Mouse (Mus musculus) neural tube, embryonic 13.5 days (tissue): ENCODE measurements around the gene Pdlim1. TPM values are rescaled to one million over a fixed set of nuclear protein-coding genes. Genes with fewer than 3 reads are reported as not detected.
A peak's percentile ranks its signal among the peaks of the same experiment; 100 is the strongest.

Experiments
- ATAC-seq: fragments of 200-750 bp; cut with Nextera tagmentation; 2 replicates; pipeline ENCODE4 v1.8.0; 2017; ENCODE audit warnings: low read depth, mild to moderate bottlenecking, moderate TSS enrichment, moderate library complexity
- H3K27ac ChIP-seq: fragments of 300-500 bp; sonication (generic); replicated peaks from 2 replicates; pipeline ENCODE4 v1.5.1; 2015; ENCODE audit warnings: moderate library complexity, mild to moderate bottlenecking, inconsistent platforms
- H3K27me3 ChIP-seq: fragments of 300-500 bp; sonication (generic); 2 replicates; pipeline ENCODE4 v1.6.1; 2015; ENCODE audit warnings: mild to moderate bottlenecking, inconsistent platforms
- H3K36me3 ChIP-seq: fragments of 300-500 bp; sonication (generic); 2 replicates; pipeline ENCODE4 v1.6.1; 2015; ENCODE audit warnings: mild to moderate bottlenecking, inconsistent platforms
- H3K4me1 ChIP-seq: fragments of 300-500 bp; sonication (generic); replicated peaks from 2 replicates; pipeline ENCODE4 v1.6.1; 2015; ENCODE audit warnings: inconsistent platforms
- H3K4me2 ChIP-seq: fragments of 300-500 bp; sonication (generic); 2 replicates; pipeline ENCODE4 v1.6.1; 2015; ENCODE audit warnings: inconsistent platforms, mild to moderate bottlenecking, moderate library complexity
- H3K4me3 ChIP-seq: fragments of 300-500 bp; sonication (generic); 2 replicates; pipeline ENCODE4 v1.5.1; 2015; ENCODE audit warnings: mild to moderate bottlenecking, inconsistent platforms
- H3K9ac ChIP-seq: fragments of 300-500 bp; sonication (generic); 2 replicates; pipeline ENCODE4 v1.6.1; 2015; ENCODE audit warnings: moderate library complexity, mild to moderate bottlenecking, inconsistent platforms
- H3K9me3 ChIP-seq: fragments of 300-500 bp; sonication (generic); 2 replicates; pipeline ENCODE4 v1.6.1; 2016; ENCODE audit warnings: inconsistent platforms
- WGBS: fragments of 180-500 bp; shearing (Covaris S2); methylation state at CpG from one replicate; pipeline ENCODE4 v1.1.7; 2015; 5-methylcytosine and 5-hydroxymethylcytosine counted together
- polyA plus RNA-seq: library from polyadenylated mRNA; unstranded; fragments of >200 nt; fragmentation: Nextera tagmentation; extraction: Ambion mirVana; gene quantifications from 2 replicates; pipeline ENCODE4 v1.2.1, GENCODE M21; 2015

Pdlim1 gene
- polyA plus RNA-seq, 1 experiment from 2014 or later: 26.2 TPM

DNA sequence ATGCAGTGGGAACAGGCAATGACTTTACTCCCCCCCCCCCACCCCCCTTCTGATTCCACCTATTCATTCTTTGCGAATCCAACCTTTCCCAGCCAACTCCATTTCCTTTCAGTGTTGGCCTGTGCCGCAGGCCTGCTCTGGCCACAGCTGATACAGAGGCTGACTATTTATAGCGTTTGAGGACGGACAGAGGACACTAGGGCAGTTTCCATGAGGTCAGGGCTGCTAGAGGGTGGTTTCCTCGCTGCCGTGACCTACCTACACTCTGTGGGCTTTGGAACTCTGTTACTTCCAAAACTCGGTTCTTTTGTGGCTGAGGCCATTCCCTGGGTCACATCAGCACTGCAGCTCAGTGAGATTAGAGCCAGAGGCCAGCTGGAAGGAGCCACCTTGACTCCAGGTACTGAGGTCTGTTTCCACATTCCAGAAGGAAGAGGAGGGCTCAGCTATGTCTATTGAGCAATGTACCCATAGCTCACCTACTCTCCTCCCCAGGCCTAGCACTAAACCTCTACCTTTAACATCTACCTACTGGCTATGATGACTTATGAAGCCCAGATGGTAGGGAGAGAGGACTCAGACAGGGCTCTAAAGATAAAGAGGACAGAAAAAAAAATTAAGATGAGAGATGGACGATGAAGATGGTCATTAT is 6.9 kb upstream of the Pdlim1 start:
- Histone ChIP-seq H3K27ac (no peak overlapping the region), H3K9me3 (peaks cover 3% of the 10 kb centered on the region; the same call in 1 of the 2 replicates), H3K4me3 (no peak overlapping the region), H3K9ac (no peak overlapping the region), H3K36me3 (no peaks in the 10 kb centered on the region), H3K4me2 (no peak overlapping the region), H3K4me1 (no peaks in the 10 kb centered on the region), H3K27me3 (no peaks in the 10 kb centered on the region)
- ATAC-seq: no peak
- 85% methylated on average over 8 of the region's 8 CpGs for WGBS

DNA sequence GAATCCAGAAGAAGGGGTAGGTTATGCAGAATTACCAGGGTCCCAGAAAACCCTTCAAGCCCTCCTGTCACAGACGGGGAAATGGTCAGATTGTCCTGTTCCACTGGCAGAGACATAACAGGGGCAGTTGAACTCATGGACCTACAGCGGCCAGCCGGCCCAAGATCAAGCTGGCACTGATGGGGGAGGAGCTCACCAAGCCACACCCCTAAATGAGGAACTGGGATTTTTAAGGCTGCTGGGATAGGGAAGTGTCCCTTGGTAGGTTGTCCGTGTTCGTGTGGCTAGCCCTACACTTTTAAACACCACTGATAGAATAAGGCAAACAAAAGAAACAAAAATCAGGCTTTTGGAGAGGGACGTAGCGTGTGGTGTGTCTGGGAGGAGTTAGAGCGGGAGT is 5.9 kb upstream of the Pdlim1 start:
- ATAC-seq: no peak
- peaks cover 3% of the 10 kb centered on the region; the same call in 1 of the 2 replicates for H3K9me3 ChIP-seq
- WGBS: 91% methylated on average over 8 of the region's 8 CpGs

DNA sequence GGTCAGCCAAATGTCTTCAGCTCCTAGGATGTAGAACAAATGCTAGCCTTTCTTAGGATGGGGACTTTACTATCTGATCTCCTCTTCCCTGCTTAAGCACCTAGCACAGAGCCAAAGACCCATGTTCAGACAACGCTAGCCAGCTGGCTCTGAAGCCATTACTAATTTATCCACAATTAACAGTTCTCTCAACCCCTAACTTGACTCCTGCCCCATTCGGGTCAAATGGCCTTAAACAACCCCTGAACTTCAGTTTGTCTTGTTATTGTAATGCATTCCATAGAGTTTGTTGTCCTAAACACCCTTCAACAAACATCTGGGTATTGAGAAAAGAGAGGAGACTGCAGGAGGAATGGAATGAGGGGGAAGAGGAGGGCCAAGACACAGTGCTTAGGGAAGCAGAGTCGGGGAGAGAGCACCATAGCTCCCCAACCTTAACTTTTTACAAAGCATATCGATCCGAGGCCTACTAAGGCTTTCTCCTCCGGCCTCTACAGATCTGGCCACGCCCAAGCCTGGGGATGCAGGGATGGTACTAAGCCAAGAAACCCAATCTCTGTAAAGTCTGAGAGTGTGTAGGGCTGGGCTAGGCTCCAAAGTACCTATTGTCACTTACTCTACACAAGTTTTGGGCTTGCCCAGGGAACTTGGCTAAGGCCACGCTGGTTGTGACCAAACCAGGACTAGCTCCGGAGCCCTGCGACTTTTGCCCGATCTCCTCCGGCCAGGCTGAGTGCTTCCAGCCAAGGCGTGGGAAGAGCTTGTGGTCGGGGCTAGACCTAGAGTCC is 4.0 kb upstream of the Pdlim1 start:
- H3K4me1 ChIP-seq: peaks cover 13% of the 10 kb centered on the region

More for the DNA sequence above, 5.9 kb upstream of the Pdlim1 start:
- H3K4me1 ChIP-seq: no peaks in the 10 kb centered on the region
- no peak overlapping the region for H3K9ac ChIP-seq
- no peak overlapping the region for H3K4me3 ChIP-seq
- no peak overlapping the region for H3K27ac ChIP-seq
- no peak overlapping the region for H3K4me2 ChIP-seq
- no peaks in the 10 kb centered on the region for H3K36me3 ChIP-seq
- peaks cover 9% of the 10 kb centered on the region for H3K27me3 ChIP-seq

DNA sequence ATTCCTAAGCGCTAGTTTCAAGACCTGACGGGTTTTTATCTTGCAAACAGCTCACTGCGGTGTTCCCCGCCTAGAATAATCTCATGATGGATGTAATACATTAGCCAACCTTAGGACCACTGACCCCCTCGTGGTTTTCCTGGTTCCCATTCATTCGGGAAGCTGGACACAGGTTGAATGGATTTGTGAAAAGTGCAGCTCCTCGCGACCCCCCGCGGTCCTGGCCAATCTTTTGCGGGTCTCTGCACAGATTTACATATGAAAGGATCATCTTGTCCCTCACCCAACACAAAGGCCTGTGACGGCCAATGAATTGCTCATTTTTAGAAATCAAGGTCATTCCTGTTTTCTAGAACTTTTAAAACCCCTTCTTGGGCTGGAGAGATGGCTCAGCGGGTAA is 1.0 kb upstream of the Pdlim1 start:
- H3K4me2 ChIP-seq: no peak overlapping the region
- no peak overlapping the region for H3K9ac ChIP-seq
- WGBS: 13% methylated on average over 13 of the region's 13 CpGs
- no peak for ATAC-seq
- H3K4me3 ChIP-seq: no peak overlapping the region
- H3K4me1 ChIP-seq: peaks cover 18% of the 10 kb centered on the region
- H3K36me3 ChIP-seq: no peaks in the 10 kb centered on the region
- peaks cover 41% of the 10 kb centered on the region for H3K27me3 ChIP-seq
- H3K9me3 ChIP-seq: no peaks in the 10 kb centered on the region
- no peak overlapping the region for H3K27ac ChIP-seq

More for the DNA sequence above, 4.0 kb upstream of the Pdlim1 start:
- Histone ChIP-seq H3K36me3 (no peaks in the 10 kb centered on the region), H3K9me3 (no peaks in the 10 kb centered on the region), H3K27me3 (peaks cover 28% of the 10 kb centered on the region), H3K9ac (no peak overlapping the region), H3K4me3 (no peak overlapping the region), H3K27ac (no peak overlapping the region), H3K4me2 (no peak overlapping the region)
- 88% methylated on average over 14 of the region's 14 CpGs for WGBS
- no peak for ATAC-seq

DNA sequence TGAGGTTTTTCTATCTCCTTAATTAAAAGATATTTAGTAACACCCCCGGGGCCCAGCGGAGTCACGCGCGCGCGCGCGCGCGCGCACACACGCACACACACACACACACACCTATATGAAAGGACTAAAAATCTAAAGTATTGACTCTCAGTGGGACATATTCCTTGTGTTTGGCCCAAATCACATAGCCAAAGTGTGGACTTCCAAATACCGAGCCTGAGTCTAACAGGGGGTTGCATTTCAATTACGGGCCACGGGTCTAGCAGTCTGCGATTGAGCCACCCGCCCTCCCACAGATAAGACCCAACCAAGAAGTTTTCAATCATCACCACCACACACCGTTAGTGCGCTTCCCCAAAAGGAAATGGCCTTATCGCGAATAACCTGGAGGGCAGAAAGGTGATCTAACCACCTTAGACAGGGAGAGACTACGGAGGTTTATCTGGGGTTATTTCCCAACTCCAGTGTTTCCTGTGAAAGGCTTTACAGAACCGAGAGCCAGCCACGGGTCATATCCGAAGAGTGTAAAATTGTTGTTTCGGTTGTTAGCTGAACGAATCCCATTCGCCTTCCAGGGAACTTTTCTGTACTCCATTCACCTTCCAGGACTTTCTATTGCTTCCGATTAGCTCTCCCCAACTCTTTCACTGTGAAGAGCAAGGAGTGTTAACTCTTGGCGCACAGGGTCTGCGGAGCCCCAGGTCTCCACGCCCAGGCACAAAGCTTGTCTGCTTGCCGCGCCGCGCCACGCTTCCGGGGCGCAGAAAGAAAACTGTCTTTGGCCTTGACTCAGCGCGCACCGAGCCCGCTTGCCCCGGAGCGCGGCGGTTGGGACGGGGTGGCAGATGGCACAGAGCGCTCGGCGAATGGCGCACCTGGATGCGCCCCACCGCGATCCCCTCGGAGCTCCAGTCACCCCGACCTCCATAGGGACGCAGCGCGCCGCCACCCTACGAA is 1.0 kb downstream of the Pdlim1 start:
- peaks cover 18% of the 10 kb centered on the region for H3K4me1 ChIP-seq
- peak overlapping the region; percentile 61 for H3K9ac ChIP-seq
- H3K27me3 ChIP-seq: peaks cover 41% of the 10 kb centered on the region
- H3K4me3 ChIP-seq: peak overlapping the region; percentile 55
- no peak overlapping the region for H3K27ac ChIP-seq
- H3K4me2 ChIP-seq: peak overlapping the region; percentile 98
- H3K9me3 ChIP-seq: no peaks in the 10 kb centered on the region
- WGBS: 8% methylated on average over 63 of the region's 63 CpGs
- no peaks in the 10 kb centered on the region for H3K36me3 ChIP-seq
- ATAC-seq: peak; percentile 62; the same call in 1 of the 2 replicates

DNA sequence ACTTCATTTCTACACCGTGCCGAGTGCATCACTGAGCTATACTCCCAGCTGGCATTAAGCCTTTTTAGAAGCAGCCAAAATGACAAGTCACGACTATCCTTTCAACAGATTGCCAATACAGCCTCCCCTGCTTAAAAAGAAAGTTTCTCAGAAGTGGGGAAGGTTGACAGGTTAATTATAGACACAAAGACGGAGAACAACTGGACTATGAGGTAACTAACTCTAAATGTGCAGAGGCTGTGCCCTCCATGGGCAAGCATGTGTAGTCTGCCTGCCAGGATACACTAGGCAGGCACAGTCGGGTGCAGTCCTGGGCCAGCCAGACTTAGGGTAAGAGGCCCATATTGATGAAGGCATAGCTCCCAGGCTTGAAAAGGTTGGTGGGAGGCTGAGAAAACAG is 2.1 kb downstream of the Pdlim1 start:
- Histone ChIP-seq H3K4me2 (peak overlapping the region; percentile 98; the same call in 1 of the 2 replicates), H3K27me3 (peaks cover 41% of the 10 kb centered on the region), H3K27ac (no peak overlapping the region), H3K36me3 (no peaks in the 10 kb centered on the region), H3K4me1 (peaks cover 18% of the 10 kb centered on the region), H3K4me3 (no peak overlapping the region), H3K9ac (no peak overlapping the region), H3K9me3 (no peaks in the 10 kb centered on the region)
- ATAC-seq: no peak
- WGBS: 77% methylated on average over 5 of the region's 5 CpGs

DNA sequence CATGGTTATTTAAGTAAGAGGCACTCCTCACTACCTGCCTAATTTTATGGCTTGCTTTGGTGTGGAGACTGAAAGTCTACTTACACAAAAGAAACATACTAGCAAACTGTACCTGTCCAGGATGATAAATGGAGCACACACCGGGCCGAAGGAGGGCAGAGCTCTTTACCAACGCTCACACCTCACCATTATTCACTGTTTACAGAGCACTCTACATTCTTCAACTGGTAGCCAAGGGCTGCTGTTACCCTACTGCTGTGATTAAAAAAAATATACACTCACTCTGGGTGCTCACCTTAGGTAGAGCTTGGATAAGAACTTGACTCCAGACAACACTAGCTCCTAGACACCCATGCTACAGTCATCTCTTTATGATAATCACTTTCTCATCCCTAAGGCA is 3.1 kb downstream of the Pdlim1 start:
- Histone ChIP-seq H3K36me3 (no peaks in the 10 kb centered on the region), H3K4me2 (no peak overlapping the region), H3K9me3 (no peaks in the 10 kb centered on the region), H3K4me1 (peaks cover 18% of the 10 kb centered on the region), H3K4me3 (no peak overlapping the region), H3K9ac (no peak overlapping the region), H3K27ac (no peak overlapping the region), H3K27me3 (peaks cover 41% of the 10 kb centered on the region)
- WGBS: 72% methylated on average over 3 of the region's 3 CpGs
- no peak for ATAC-seq

DNA sequence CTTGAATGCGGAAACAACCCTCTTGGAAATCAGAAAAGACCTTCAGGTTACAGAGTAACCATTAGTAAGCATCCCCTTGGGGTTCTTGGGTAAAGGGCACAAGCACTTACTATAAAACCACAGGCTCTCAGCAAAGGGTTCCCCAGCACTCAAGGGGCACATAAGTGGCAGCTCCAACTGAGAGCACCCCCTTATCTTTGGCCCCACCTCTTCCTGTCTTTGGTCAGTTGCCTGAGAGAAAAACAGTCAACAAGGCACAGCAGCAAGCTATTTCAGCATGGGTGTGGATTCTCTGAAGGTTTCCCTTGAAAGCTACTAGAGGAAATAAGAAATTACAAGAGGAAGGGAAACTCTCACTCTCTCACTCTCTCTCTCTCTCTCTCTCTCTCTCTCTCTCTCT is 4.3 kb downstream of the Pdlim1 start:
- Histone ChIP-seq H3K4me2 (no peak overlapping the region), H3K27ac (no peak overlapping the region), H3K4me1 (peaks cover 18% of the 10 kb centered on the region), H3K9ac (no peak overlapping the region), H3K4me3 (no peak overlapping the region), H3K36me3 (no peaks in the 10 kb centered on the region), H3K9me3 (no peaks in the 10 kb centered on the region), H3K27me3 (peaks cover 31% of the 10 kb centered on the region)
- ATAC-seq: no peak
- 86% methylated on average over 1 of the region's 1 CpGs for WGBS

DNA sequence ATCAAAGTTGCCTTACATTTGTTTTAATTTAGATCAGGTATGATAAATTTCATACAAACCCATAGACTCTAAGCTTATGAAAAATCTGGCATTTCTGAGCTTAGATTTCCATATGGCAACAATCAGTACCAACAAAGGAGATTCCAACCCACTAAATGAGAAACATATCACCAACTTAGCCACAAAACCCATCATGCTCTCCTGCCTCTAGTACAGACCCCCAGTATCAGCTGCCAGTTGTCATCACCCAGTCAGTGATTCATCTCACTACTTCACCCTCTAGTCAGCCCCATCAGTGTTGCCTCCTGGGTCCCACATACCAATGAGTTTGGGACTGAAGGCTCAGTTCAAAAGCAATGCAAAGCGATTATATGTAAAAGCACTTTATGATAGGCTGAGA is 12.2 kb downstream of the Pdlim1 start:
- Histone ChIP-seq H3K36me3 (no peaks in the 10 kb centered on the region), H3K4me2 (no peak overlapping the region), H3K4me3 (no peak overlapping the region), H3K27ac (no peak overlapping the region), H3K4me1 (no peaks in the 10 kb centered on the region), H3K27me3 (no peaks in the 10 kb centered on the region), H3K9me3 (no peaks in the 10 kb centered on the region), H3K9ac (no peak overlapping the region)
- WGBS: 100% methylated on average over 1 of the region's 1 CpGs
- ATAC-seq: no peak

DNA sequence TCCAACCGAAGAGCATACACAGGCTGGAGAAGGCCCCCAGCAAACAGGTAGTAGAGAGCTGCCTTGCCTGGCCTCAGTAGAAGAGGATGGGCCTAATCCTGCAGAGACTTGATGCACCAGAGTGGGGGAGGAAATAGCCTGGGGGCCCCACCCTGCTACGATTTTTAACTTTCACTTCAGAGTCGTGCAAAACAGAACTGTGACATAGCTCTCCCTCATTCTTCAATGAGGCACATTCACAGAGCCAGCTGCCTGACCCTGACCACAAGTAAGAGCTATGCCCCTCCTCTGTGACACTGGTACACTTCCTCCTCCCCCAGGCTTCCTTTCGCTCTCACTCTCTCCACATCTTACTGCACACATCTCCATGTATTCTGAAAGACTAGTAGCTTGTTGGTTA is 14.2 kb downstream of the Pdlim1 start:
- ATAC-seq: no peak
- H3K4me3 ChIP-seq: no peak overlapping the region
- H3K9ac ChIP-seq: no peak overlapping the region
- H3K4me1 ChIP-seq: peaks cover 6% of the 10 kb centered on the region; the same call in 1 of the 2 replicates
- no peak overlapping the region for H3K4me2 ChIP-seq
- no peaks in the 10 kb centered on the region for H3K36me3 ChIP-seq
- WGBS: 65% methylated on average over 4 of the region's 4 CpGs
- no peak overlapping the region for H3K27ac ChIP-seq
- no peaks in the 10 kb centered on the region for H3K27me3 ChIP-seq
- H3K9me3 ChIP-seq: no peaks in the 10 kb centered on the region

DNA sequence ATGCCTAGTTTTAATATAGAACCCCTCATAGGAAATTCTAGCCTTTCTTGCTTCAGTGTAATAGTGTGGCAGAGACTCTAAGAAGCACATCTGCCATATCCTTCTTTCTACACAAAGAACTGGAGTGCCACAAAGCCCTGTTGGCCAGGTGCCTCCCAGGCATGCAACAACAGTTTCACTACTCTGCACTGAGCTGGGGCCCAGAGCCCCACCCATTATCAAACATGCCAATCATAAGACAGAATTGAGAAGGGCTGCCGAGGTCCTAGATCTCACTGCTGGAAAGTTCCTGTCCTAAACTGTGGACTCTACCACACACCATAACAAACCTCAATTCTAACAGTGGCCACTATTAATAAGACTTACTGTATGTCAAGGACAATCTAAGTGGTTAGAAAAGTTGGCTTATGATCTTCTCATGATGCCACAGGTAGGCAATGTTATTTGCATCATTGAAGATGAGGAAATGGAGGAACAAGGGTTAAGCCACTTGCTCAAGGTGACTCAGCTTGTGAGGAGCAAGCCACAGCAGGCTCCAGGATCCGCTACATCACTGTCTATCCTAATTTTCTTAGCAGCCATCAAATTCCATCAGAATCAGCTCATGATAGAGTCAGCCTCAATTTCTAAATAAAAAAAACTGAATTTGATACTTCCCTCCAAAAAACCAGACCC is 15.1 kb downstream of the Pdlim1 start:
- ATAC-seq: no peak
- WGBS: 85% methylated on average over 2 of the region's 2 CpGs

More for the DNA sequence above, 15.1 kb downstream of the Pdlim1 start:
- Histone ChIP-seq H3K9ac (no peak overlapping the region), H3K4me1 (peaks cover 6% of the 10 kb centered on the region; the same call in 1 of the 2 replicates), H3K27ac (no peak overlapping the region), H3K27me3 (no peaks in the 10 kb centered on the region), H3K4me3 (no peak overlapping the region), H3K36me3 (no peaks in the 10 kb centered on the region), H3K9me3 (no peaks in the 10 kb centered on the region), H3K4me2 (no peak overlapping the region)
